Mouse (Mus musculus): Measurements from ENCODE around the gene Coa7. TPM values are rescaled to one million over a fixed set of nuclear protein-coding genes. Genes with fewer than 3 reads are reported as not detected.

The Coa7 gene
- total and polyA plus RNA-seq, 2 experiments from 2014 or later = 22.3 to 59.5 TPM

DNA sequence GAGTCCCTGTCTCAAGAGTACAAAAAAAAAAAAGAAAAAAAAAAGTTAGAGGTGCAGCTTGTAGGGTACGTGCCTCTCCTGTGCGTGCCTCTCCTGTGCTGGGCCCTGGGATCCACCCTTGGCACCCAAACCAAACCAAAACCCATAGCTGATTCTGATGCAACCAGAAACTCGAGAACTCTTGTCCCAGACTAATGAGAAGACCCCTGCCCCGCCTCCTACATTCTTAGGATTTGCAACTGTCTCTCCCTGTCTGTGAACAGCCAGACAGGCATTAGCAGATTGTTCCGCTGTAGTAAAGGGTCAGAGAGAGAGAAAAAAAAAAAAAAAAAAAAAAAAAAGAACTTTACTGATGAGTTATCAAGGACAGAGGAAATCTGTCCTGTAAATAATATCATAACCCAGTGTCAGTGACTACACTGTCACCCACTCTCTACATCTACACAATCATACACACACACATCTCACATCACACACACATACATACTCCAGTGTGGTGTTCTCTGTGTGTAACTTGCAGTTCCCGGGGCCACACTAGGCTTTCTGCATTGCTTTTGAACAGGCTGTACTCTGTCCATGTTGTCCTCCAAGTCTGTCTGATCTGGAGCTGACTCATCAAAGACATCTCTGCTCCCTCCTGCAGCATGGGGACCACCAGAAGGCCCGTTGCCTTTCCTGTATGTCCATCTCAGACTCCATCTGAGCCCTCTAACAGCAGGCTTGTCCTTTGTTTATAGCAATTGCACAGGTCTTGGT, 35.6 kb downstream of the Coa7 start:
- no peak overlapping the region for H3K4me2 ChIP-seq (ENCODE audit: low read depth)
- 28% methylated on average over 7 of the region's 7 CpGs for WGBS
- H3K4me3 ChIP-seq (ENCODE audit: low read depth, low read length) = no peak overlapping the region
- no peak for TF ChIP-seq CTCF (IDR thresholded peaks at IDR 0.05; ENCODE audit: low read depth)
- no peaks in the 10 kb centered on the region for H3K9me3 ChIP-seq (ENCODE audit: low read length)
- H3K27me3 ChIP-seq (ENCODE audit: insufficient read depth, low read length) = no peaks in the 10 kb centered on the region
- ATAC-seq (no peak), DNase-seq (no peak)
- peaks cover 30% of the 10 kb centered on the region for H3K4me1 ChIP-seq (ENCODE audit: insufficient read depth)
- H3K9ac ChIP-seq = no peak overlapping the region
- no peaks in the 10 kb centered on the region for H3K36me3 ChIP-seq (ENCODE audit: insufficient read depth)
- H3K27ac ChIP-seq (ENCODE audit: low read depth, low read length) = 0 out of 2 replicates have a peak overlapping the region, but pooled peaks have one; percentile 52

GRCm38 (mm10) chr4:108364111-108364476, 36.2 kb downstream of the Coa7 start:
- no peaks in the 10 kb centered on the region for H3K36me3 ChIP-seq (ENCODE audit: insufficient read depth)
- no peaks in the 10 kb centered on the region for H3K9me3 ChIP-seq (ENCODE audit: low read length)
- no peak for TF ChIP-seq CTCF (IDR thresholded peaks at IDR 0.05; ENCODE audit: low read depth)
- no peak overlapping the region for H3K4me2 ChIP-seq (ENCODE audit: low read depth)
- DNase-seq = no peak
- H3K4me1 ChIP-seq (ENCODE audit: insufficient read depth) = peaks cover 25% of the 10 kb centered on the region
- H3K4me3 ChIP-seq (ENCODE audit: low read depth, low read length) = no peak overlapping the region
- no peaks in the 10 kb centered on the region for H3K27me3 ChIP-seq (ENCODE audit: insufficient read depth, low read length)
- WGBS = 29% methylated on average over 5 of the region's 5 CpGs
- no peak overlapping the region for H3K27ac ChIP-seq (ENCODE audit: low read depth, low read length)
- ATAC-seq = no peak
- H3K9ac ChIP-seq = no peak overlapping the region

DNA sequence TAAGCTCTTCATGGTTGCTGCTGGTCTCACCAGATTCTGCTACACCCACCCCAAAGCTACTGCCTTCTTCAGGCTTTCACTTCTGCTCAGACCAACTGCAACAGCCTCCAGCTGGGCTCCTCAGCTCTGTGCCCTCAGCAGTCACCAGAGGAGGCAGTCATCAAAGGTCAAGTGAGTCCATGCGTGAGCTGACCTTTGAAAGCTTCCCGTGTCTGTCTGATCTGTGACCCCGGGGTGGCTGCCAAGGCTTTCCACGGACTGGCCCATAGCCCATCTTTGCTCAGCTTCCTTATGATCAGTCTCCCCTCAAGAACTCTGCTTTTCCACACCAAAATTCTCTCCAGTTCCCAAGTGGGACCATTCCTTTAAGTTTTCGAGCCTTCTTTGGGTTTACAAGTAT, 41.3 kb downstream of the Coa7 start:
- ATAC-seq (no peak), DNase-seq (no peak)
- Histone ChIP-seq H3K27me3 (ENCODE audit: insufficient read depth, low read length) (no peaks in the 10 kb centered on the region), H3K27ac (ENCODE audit: low read depth, low read length) (no peak overlapping the region), H3K9ac (no peak overlapping the region), H3K4me1 (ENCODE audit: insufficient read depth) (no peaks in the 10 kb centered on the region), H3K36me3 (ENCODE audit: insufficient read depth) (no peaks in the 10 kb centered on the region), H3K4me2 (ENCODE audit: low read depth) (no peak overlapping the region), H3K4me3 (ENCODE audit: low read depth, low read length) (no peak overlapping the region), H3K9me3 (ENCODE audit: low read length) (no peaks in the 10 kb centered on the region)
- 45% methylated on average over 5 of the region's 5 CpGs for WGBS
- TF ChIP-seq CTCF (IDR thresholded peaks at IDR 0.05; ENCODE audit: low read depth) = no peak

DNA sequence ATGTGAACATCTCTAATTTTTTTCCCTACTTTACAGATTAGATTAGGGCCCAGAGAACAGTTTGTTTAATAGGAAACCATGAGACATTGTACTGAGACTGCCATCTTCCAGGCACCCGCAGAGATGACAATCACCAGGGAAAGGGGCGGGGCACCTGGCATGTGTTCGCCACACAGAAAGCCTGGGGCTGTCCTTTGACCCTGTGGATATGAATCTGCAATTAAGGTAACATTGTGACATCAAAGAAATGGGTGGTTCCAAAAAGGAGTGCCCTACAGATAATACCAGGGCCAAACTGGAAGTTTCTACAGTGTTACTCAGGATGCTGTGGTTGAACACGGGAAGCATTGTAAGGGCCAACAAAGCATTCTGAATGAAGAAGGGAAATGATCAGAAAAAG, 42.5 kb downstream of the Coa7 start:
- Histone ChIP-seq H3K27me3 (ENCODE audit: insufficient read depth, low read length) (no peaks in the 10 kb centered on the region), H3K4me1 (ENCODE audit: insufficient read depth) (no peaks in the 10 kb centered on the region), H3K36me3 (ENCODE audit: insufficient read depth) (no peaks in the 10 kb centered on the region), H3K4me3 (ENCODE audit: low read depth, low read length) (no peak overlapping the region), H3K27ac (ENCODE audit: low read depth, low read length) (no peak overlapping the region), H3K9ac (no peak overlapping the region), H3K9me3 (ENCODE audit: low read length) (no peaks in the 10 kb centered on the region), H3K4me2 (ENCODE audit: low read depth) (no peak overlapping the region)
- TF ChIP-seq CTCF (IDR thresholded peaks at IDR 0.05; ENCODE audit: low read depth) = no peak
- DNase-seq = no peak
- 65% methylated on average over 4 of the region's 4 CpGs for WGBS
- ATAC-seq = no peak

GRCm38 (mm10) chr4:108371421-108371820, 43.5 kb downstream of the Coa7 start:
- no peak for TF ChIP-seq CTCF (IDR thresholded peaks at IDR 0.05; ENCODE audit: low read depth)
- Histone ChIP-seq H3K36me3 (ENCODE audit: insufficient read depth) (no peaks in the 10 kb centered on the region), H3K9me3 (ENCODE audit: low read length) (no peaks in the 10 kb centered on the region), H3K27me3 (ENCODE audit: insufficient read depth, low read length) (no peaks in the 10 kb centered on the region), H3K4me3 (ENCODE audit: low read depth, low read length) (no peak overlapping the region), H3K4me1 (ENCODE audit: insufficient read depth) (no peaks in the 10 kb centered on the region), H3K27ac (ENCODE audit: low read depth, low read length) (no peak overlapping the region), H3K9ac (no peak overlapping the region), H3K4me2 (ENCODE audit: low read depth) (no peak overlapping the region)
- DNase-seq (no peak), ATAC-seq (no peak)
- 83% methylated on average over 3 of the region's 3 CpGs for WGBS

GRCm38 (mm10) chr4:108372166-108372565, 44.2 kb downstream of the Coa7 start:
- 87% methylated on average over 3 of the region's 3 CpGs for WGBS
- ATAC-seq = no peak
- Histone ChIP-seq H3K9me3 (ENCODE audit: low read length) (no peaks in the 10 kb centered on the region), H3K4me1 (ENCODE audit: insufficient read depth) (no peaks in the 10 kb centered on the region), H3K27ac (ENCODE audit: low read depth, low read length) (no peak overlapping the region), H3K4me3 (ENCODE audit: low read depth, low read length) (no peak overlapping the region), H3K4me2 (ENCODE audit: low read depth) (no peak overlapping the region), H3K36me3 (ENCODE audit: insufficient read depth) (no peaks in the 10 kb centered on the region), H3K27me3 (ENCODE audit: insufficient read depth, low read length) (no peaks in the 10 kb centered on the region), H3K9ac (no peak overlapping the region)
- no peak for DNase-seq
- TF ChIP-seq CTCF (IDR thresholded peaks at IDR 0.05; ENCODE audit: low read depth) = no peak

DNA sequence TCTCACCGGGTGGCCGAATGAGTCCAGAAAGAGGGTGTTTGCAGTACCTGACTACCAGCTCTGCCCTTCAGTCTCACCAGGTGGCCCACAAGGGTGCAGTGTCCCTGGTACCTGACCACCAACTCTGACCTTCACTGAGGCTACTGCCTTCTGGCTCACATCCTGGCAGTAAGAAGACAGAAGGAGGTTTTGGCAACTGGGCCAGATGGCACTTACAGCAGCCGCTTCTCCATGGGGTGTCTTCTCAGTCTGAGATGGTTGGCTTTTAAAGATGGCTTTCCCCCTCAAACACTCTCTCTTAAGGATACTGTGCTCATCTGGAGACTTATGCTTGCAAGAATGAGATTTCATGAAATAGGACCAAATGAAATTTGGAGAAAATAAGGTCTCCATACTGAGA, 51.5 kb downstream of the Coa7 start:
- TF ChIP-seq CTCF (IDR thresholded peaks at IDR 0.05; ENCODE audit: low read depth) = no peak
- no peak overlapping the region for H3K4me2 ChIP-seq (ENCODE audit: low read depth)
- ATAC-seq (no peak), DNase-seq (no peak)
- H3K9ac ChIP-seq = no peak overlapping the region
- H3K9me3 ChIP-seq (ENCODE audit: low read length) = no peaks in the 10 kb centered on the region
- H3K36me3 ChIP-seq (ENCODE audit: insufficient read depth) = no peaks in the 10 kb centered on the region
- 83% methylated on average over 3 of the region's 3 CpGs for WGBS
- H3K27me3 ChIP-seq (ENCODE audit: insufficient read depth, low read length) = peaks cover 6% of the 10 kb centered on the region
- H3K27ac ChIP-seq (ENCODE audit: low read depth, low read length) = no peak overlapping the region
- no peaks in the 10 kb centered on the region for H3K4me1 ChIP-seq (ENCODE audit: insufficient read depth)
- H3K4me3 ChIP-seq (ENCODE audit: low read depth, low read length) = no peak overlapping the region
